Mouse (Mus musculus) lung, embryonic 14.5 days (tissue): Measurements from ENCODE around the gene Spata18. TPM values are rescaled to one million over a fixed set of nuclear protein-coding genes. Genes with fewer than 3 reads are reported as not detected.

Experiments used
- ATAC-seq: fragments of 200-750 bp; cut with Nextera tagmentation; 2 replicates; pipeline ENCODE4 v1.8.0; 2017; ENCODE audit warnings: mild to moderate bottlenecking, moderate TSS enrichment, moderate library complexity; ENCODE audit not compliant: insufficient read depth
- DNase-seq: peaks from one replicate; pipeline ENCODE4 v3.0.0-alpha.2; 2015
- H3K27ac ChIP-seq: fragments of 300-500 bp; sonication (generic); 2 replicates; pipeline ENCODE4 v1.5.1; 2014; ENCODE audit warnings: low read depth, mild to moderate bottlenecking, moderate library complexity
- H3K27me3 ChIP-seq: fragments of 300-500 bp; sonication (generic); 2 replicates; pipeline ENCODE4 v1.6.1; 2014; ENCODE audit warnings: low read length, control low read depth; ENCODE audit not compliant: insufficient read depth
- H3K36me3 ChIP-seq: fragments of 300-500 bp; sonication (generic); 2 replicates; pipeline ENCODE4 v1.6.1; 2014; ENCODE audit warnings: control low read depth; ENCODE audit not compliant: insufficient read depth
- H3K4me1 ChIP-seq: fragments of 300-500 bp; sonication (generic); 2 replicates; pipeline ENCODE4 v1.6.1; 2014; ENCODE audit warnings: antibody characterized with exemption, control low read depth; ENCODE audit not compliant: insufficient read depth
- H3K4me2 ChIP-seq: fragments of 300-500 bp; sonication (generic); 2 replicates; pipeline ENCODE4 v1.6.1; 2014; ENCODE audit warnings: mild to moderate bottlenecking
- H3K4me3 ChIP-seq: fragments of 300-500 bp; sonication (generic); 2 replicates; pipeline ENCODE4 v1.5.1; 2014; ENCODE audit warnings: low read depth, low read length
- H3K9ac ChIP-seq: fragments of 300-500 bp; sonication (generic); 2 replicates; pipeline ENCODE4 v1.6.1; 2014
- H3K9me3 ChIP-seq: fragments of 300-500 bp; sonication (generic); 2 replicates; pipeline ENCODE4 v1.6.1; 2016; ENCODE audit warnings: low read depth, low read length, control low read depth
- CTCF ChIP-seq: IDR thresholded peaks from 2 replicates; pipeline ENCODE4 v1.5.1; 2016; ENCODE audit warnings: antibody characterized with exemption, low read depth
- WGBS: fragments of 180-500 bp; shearing (Covaris S2); extraction: QIAGEN DNeasy Blood & Tissue Kit; methylation state at CpG from one replicate; pipeline ENCODE4 v1.1.7; 2014; 5-methylcytosine and 5-hydroxymethylcytosine counted together
- polyA plus RNA-seq: library from polyadenylated mRNA; unstranded; fragments of >200 nt; fragmentation: Nextera tagmentation; extraction: Ambion mirVana; gene quantifications from 2 replicates; pipeline ENCODE4 v1.2.1, GENCODE M21; 2014

Gene Spata18
- polyA plus RNA-seq, 1 experiment from 2014 or later = 0.86 TPM

DNA sequence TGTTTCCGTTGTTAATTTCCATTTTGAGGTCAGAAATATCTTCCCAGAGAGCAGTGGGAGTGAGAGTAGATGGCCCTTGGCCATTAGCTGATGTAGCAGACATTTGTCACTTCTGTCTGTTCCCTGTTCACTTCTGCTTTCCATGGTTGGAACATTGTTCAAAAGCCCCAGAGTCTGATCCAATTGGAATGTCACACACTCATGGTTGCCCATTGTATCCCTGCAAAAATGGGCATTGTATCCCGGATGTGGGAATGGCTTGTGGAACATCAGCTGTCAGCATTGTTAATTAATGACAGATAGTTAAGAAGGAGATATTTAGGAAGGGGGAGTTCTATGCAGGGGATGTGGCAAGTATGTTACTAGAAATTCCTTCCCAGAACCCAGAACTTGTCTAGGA, 65.8 kb downstream of the Spata18 start:
- DNase-seq (no peak), ATAC-seq (no peak)
- 63% methylated on average over 2 of the region's 2 CpGs for WGBS
- Histone ChIP-seq H3K36me3 (no peaks in the 10 kb centered on the region), H3K27ac (no peak overlapping the region), H3K4me2 (no peak overlapping the region), H3K27me3 (no peaks in the 10 kb centered on the region), H3K4me3 (no peak overlapping the region), H3K9me3 (no peaks in the 10 kb centered on the region), H3K4me1 (no peaks in the 10 kb centered on the region), H3K9ac (no peak overlapping the region)
- no peak for TF ChIP-seq CTCF

DNA sequence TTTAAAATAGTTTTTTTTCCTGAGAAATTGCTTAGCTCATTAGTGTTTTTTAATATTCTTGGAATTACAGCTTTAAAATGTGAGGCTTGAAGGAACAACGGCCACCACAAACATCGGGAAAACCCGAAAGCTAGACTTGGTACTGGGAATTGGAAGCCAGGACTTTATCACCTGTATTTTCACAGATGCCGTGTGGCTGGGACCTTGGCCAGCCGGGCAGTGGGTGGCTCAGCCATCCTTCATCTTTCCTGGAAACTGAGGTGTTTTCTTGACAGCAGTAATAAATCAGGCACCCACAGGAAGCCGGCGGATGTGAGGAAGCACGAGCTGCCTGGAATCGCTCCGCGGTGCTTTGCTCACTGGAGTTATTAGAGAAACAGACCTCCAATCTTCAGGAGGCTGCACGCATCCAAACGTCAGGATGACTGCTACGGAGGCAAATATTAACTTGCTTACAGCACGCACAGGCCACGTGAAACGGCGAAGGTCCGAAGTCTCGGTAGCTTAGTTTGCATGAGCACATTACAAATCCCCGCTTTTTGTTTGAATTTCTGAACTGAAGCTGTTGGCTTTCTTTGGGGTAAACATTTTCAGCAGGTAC, 70.6 kb downstream of the Spata18 start:
- no peak overlapping the region for H3K4me3 ChIP-seq
- H3K27ac ChIP-seq = no peak overlapping the region
- no peaks in the 10 kb centered on the region for H3K36me3 ChIP-seq
- H3K27me3 ChIP-seq = no peaks in the 10 kb centered on the region
- TF ChIP-seq CTCF = no peak
- no peak overlapping the region for H3K4me2 ChIP-seq
- 58% methylated on average over 21 of the region's 21 CpGs for WGBS
- H3K9me3 ChIP-seq = no peaks in the 10 kb centered on the region
- DNase-seq (no peak), ATAC-seq (no peak)
- H3K4me1 ChIP-seq = no peaks in the 10 kb centered on the region
- no peak overlapping the region for H3K9ac ChIP-seq

DNA sequence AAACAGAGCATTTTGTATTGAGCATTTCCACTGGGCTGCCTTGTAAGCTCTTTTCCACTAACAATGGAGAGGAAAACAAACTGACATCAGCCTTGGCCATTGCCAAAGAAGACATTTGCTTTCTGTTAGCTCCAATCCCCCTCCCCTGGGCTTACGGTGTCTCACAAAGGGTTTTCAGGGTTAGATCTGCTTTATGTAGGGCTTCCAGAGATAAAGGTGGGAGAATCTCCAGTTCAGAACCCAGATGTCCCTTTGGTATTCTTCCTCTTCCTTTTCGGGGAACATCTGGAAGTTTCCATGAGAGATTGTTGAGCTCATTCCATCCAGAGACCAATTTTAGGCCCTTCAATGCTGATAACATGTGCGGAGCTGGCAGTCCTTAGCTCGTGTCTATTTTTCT, 74.8 kb downstream of the Spata18 start:
- Histone ChIP-seq H3K9me3 (no peaks in the 10 kb centered on the region), H3K27ac (no peak overlapping the region), H3K4me1 (peaks cover 4% of the 10 kb centered on the region), H3K4me3 (no peak overlapping the region), H3K36me3 (no peaks in the 10 kb centered on the region), H3K4me2 (no peak overlapping the region), H3K9ac (no peak overlapping the region), H3K27me3 (no peaks in the 10 kb centered on the region)
- TF ChIP-seq CTCF = no peak
- DNase-seq (no peak), ATAC-seq (no peak)
- WGBS = 85% methylated on average over 4 of the region's 4 CpGs

DNA sequence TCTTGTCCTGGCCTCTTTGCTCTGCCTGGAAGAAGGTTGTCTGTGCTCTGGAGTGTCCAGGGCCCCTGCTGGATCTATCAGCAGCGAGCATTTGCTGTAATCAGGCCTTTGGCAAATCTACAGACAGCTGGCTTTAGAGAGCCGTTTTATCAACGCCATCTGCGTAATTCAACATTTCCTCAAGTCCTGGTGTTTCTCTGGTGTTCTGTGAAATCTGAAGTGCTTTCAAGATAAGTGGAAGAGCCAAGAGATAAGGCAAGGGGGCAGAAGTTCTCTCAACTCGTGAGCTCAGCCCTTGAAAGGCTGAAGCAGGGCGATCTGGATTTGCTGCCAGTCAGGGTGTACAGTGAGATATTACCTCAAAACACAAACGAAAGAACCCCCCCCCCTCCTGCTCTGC, 77.5 kb downstream of the Spata18 start:
- TF ChIP-seq CTCF = no peak
- DNase-seq (peak; percentile 67), ATAC-seq (no peak; the same call in 1 of the 2 replicates)
- Histone ChIP-seq H3K4me2 (no peak overlapping the region), H3K9me3 (no peaks in the 10 kb centered on the region), H3K9ac (no peak overlapping the region), H3K27me3 (no peaks in the 10 kb centered on the region), H3K4me1 (peaks cover 4% of the 10 kb centered on the region), H3K27ac (no peak overlapping the region), H3K4me3 (no peak overlapping the region), H3K36me3 (no peaks in the 10 kb centered on the region)
- 25% methylated on average over 7 of the region's 7 CpGs for WGBS

Other genes starting within 250 kb of the Spata18 start
- gene Cwh43, start 245.3 kb upstream of the Spata18 start, polyA plus RNA-seq = 0.18 TPM in 1 of 2 replicates, not detected in the other
- gene Dcun1d4, start 170.4 kb upstream of the Spata18 start, polyA plus RNA-seq = 32.4 and 34.5 TPM in 2 replicates
- not detected in 2 replicates for gene Lrrc66, start 18.9 kb upstream of the Spata18 start, polyA plus RNA-seq
- gene Sgcb, start 3.6 kb upstream of the Spata18 start, polyA plus RNA-seq = 25.8 and 27.7 TPM in 2 replicates